Mouse (Mus musculus): Measurements from ENCODE around the gene Nbdy. TPM values are rescaled to one million over a fixed set of nuclear protein-coding genes. Genes with fewer than 3 reads are reported as not detected.

Gene Nbdy
- polyA plus RNA-seq (2015; fragmentation: Nextera tagmentation; extraction: Ambion mirVana), result 70.4 and 72.0 TPM in 2 replicates

DNA sequence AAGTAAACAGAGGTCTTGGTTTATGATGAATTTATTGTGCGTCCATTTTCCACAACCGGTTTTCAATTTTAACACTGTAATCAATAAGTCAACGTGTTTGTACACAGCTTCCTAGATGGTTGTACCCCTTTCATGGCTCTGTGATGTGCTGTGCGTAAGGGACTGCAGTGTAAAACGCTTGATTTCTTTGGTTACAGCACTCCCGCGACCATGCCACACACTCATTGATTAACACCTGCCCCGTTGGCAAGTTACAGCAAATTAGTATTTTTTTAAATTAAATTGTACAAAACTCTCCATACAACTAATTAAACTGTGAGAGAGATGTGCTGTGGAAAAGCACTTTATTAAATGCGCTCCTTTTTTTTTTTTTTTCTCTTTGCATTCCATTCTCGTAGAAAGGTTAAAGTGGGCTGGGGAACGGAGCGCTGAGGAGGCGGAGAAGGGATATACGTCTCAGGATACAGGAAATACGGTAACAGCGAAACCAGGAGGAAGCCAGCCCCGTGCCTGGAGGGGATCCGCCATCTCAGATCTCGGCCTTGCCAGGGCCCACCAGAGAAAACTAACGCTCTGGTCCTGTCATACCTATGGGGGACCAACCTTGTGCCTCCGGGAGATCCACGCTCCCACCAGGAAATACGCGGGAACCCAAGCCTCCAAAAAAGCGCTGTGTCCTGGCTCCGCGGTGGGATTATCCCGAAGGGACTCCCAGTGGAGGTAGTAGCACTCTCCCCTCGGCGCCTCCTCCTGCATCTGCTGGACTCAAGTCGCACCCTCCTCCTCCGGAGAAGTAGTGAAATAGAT lies at the start of gene Nbdy:
Gene Nbdy (plus strand): TSS at position 481 of the 807 bp plus-strand sequence.
- WGBS, result 9% methylated on average over 32 of the region's 32 CpGs
- no peaks in the 10 kb centered on the region for H3K4me1 ChIP-seq (ENCODE audit: control insufficient read depth, insufficient read depth, low read length)
- no peaks in the 10 kb centered on the region for H3K27me3 ChIP-seq (ENCODE audit: control insufficient read depth, insufficient read depth, low read length)
- H3K27ac ChIP-seq (ENCODE audit: low read length), result peak within 1 kb of the TSS; percentile 78
- H3K36me3 ChIP-seq (ENCODE audit: control insufficient read depth, insufficient read depth), result no peaks in the 10 kb centered on the region
- H3K9ac ChIP-seq (ENCODE audit: low read length), result peak within 1 kb of the TSS; percentile 78
- H3K9me3 ChIP-seq (replicated peaks; ENCODE audit: control insufficient read depth, low read length), result no peaks in the 10 kb centered on the region
- peak within 1 kb of the TSS; percentile 70 for H3K4me3 ChIP-seq (ENCODE audit: low read length)
- peak; percentile 94 for ATAC-seq (replicated peaks; ENCODE audit: extremely low read depth, insufficient read depth, low FRiP score)
- H3K4me2 ChIP-seq (ENCODE audit: low read depth, low read length), result peak within 1 kb of the TSS; percentile 63

DNA sequence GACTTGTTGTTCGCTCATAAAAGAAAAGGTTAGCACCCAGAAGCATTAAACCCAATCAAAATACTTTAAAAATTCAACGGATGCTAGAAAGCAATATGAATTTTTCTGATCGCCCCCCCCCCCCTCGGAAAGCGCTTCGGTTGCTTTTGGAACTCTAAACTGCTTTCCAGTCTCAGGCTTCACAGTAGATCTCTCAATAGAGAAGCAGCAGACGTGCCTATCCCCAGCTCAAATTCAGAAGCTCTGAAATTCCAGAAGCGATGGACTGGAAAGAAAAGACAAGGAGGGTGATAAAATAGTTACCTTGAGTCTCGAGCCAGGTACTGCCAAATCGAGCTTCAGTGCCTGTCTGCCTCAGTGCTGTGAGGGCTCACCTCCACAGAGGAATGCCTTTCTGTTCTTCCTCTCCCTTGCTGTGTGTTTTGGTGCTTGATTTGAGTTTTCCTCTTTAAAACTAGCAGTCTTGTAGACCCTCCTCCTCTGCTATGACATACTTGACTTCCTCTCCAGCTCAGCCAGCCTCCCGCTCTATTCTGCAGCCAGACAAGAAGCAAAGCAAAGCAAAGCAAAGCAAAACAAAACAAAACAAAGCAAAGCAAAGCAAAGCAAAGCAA lies 27.5 kb upstream of the Nbdy start, which contains the start of gene Kctd12b:
Gene Kctd12b (minus strand): TSS at position 610 of the 614 bp plus-strand sequence.
- Histone ChIP-seq H3K4me2 (ENCODE audit: low read depth, low read length) (peak within 1 kb of the TSS; percentile 57), H3K27ac (ENCODE audit: low read length) (peak within 1 kb of the TSS; percentile 74), H3K9me3 (replicated peaks; ENCODE audit: control insufficient read depth, low read length) (no peaks in the 10 kb centered on the region), H3K27me3 (ENCODE audit: control insufficient read depth, insufficient read depth, low read length) (no peaks in the 10 kb centered on the region), H3K4me1 (ENCODE audit: control insufficient read depth, insufficient read depth, low read length) (no peaks in the 10 kb centered on the region), H3K36me3 (ENCODE audit: control insufficient read depth, insufficient read depth) (no peaks in the 10 kb centered on the region), H3K4me3 (ENCODE audit: low read length) (peak within 1 kb of the TSS; percentile 57), H3K9ac (ENCODE audit: low read length) (peak within 1 kb of the TSS; percentile 63)
- no peak; the same call in 1 of the 2 replicates for ATAC-seq (replicated peaks; ENCODE audit: extremely low read depth, insufficient read depth, low FRiP score)
- 15% methylated on average over 11 of the region's 11 CpGs for WGBS

DNA sequence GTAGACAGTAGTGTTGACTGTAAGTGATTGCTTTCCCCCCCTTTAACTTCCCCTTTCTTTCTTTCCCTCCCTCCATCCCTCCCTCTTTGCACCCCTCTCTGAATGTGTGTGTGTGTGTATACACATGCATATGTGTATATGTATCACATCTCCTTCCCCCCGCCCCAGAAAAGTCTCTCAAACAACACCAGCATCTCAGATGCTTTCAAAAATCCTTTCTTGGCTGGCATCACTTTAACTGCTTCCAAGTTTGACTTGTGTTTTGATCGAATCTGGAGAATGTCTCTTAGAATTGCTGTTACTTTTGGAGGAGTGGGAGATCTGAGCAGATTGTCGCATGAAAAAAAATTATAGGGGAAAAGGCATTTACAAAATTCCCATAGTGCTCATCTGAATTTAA lies 22.9 kb upstream of the Nbdy start:
- Histone ChIP-seq H3K4me2 (ENCODE audit: low read depth, low read length) (no peak overlapping the region), H3K9me3 (replicated peaks; ENCODE audit: control insufficient read depth, low read length) (no peaks in the 10 kb centered on the region), H3K36me3 (ENCODE audit: control insufficient read depth, insufficient read depth) (no peaks in the 10 kb centered on the region), H3K27me3 (ENCODE audit: control insufficient read depth, insufficient read depth, low read length) (no peaks in the 10 kb centered on the region), H3K4me1 (ENCODE audit: control insufficient read depth, insufficient read depth, low read length) (no peaks in the 10 kb centered on the region), H3K27ac (ENCODE audit: low read length) (no peak overlapping the region), H3K9ac (ENCODE audit: low read length) (no peak overlapping the region), H3K4me3 (ENCODE audit: low read length) (no peak overlapping the region)
- WGBS, result 77% methylated on average over 3 of the region's 3 CpGs
- no peak for ATAC-seq (replicated peaks; ENCODE audit: extremely low read depth, insufficient read depth, low FRiP score)

DNA sequence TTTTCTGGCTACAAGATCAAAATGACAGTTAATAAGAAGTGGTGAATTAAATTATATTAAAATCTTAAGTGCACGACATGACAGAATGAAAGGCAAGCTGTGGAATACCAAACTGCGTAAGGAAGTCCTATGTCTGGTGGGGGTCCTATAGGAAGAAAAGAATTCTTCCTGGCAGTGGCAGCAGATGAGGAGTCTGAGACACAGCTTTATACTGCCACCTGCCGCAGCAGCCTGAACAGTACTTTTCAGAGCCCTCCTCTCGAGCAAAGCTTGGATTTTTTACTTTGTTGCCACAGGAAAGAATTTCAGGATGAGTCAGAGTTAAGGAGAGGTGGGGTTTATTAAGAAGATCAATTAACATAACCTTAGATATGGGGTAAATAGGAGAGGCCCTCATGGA lies 15.7 kb upstream of the Nbdy start:
- H3K4me3 ChIP-seq (ENCODE audit: low read length), result no peak overlapping the region
- no peaks in the 10 kb centered on the region for H3K36me3 ChIP-seq (ENCODE audit: control insufficient read depth, insufficient read depth)
- H3K9me3 ChIP-seq (replicated peaks; ENCODE audit: control insufficient read depth, low read length), result no peaks in the 10 kb centered on the region
- no peak overlapping the region for H3K4me2 ChIP-seq (ENCODE audit: low read depth, low read length)
- no peak overlapping the region for H3K9ac ChIP-seq (ENCODE audit: low read length)
- H3K27me3 ChIP-seq (ENCODE audit: control insufficient read depth, insufficient read depth, low read length), result no peaks in the 10 kb centered on the region
- H3K4me1 ChIP-seq (ENCODE audit: control insufficient read depth, insufficient read depth, low read length), result no peaks in the 10 kb centered on the region
- 27% methylated on average over 4 of the region's 4 CpGs for WGBS
- no peak overlapping the region for H3K27ac ChIP-seq (ENCODE audit: low read length)
- no peak for ATAC-seq (replicated peaks; ENCODE audit: extremely low read depth, insufficient read depth, low FRiP score)

DNA sequence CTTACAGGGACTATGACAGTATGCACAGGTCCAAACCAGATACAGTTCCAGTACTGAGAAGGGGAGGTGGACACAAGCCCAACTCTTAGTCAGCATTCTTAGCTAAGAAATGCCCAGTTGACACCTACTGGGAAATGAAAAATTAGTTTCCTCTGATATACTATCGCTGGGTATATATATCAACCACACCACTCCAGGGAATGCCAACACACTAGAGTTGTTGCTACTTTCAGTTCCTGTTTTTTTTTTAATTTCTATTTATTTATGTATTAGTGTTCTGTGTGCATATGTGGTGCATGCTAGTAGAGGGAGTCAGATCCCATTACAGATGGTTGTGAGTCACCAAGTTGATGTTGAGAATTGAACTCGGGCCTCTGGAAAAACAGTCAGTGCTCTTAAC lies 6.7 kb upstream of the Nbdy start:
- 79% methylated on average over 2 of the region's 2 CpGs for WGBS
- Histone ChIP-seq H3K27me3 (ENCODE audit: control insufficient read depth, insufficient read depth, low read length) (no peaks in the 10 kb centered on the region), H3K4me2 (ENCODE audit: low read depth, low read length) (no peak overlapping the region), H3K4me3 (ENCODE audit: low read length) (no peak overlapping the region), H3K27ac (ENCODE audit: low read length) (no peak overlapping the region), H3K4me1 (ENCODE audit: control insufficient read depth, insufficient read depth, low read length) (no peaks in the 10 kb centered on the region), H3K9ac (ENCODE audit: low read length) (no peak overlapping the region), H3K9me3 (replicated peaks; ENCODE audit: control insufficient read depth, low read length) (no peaks in the 10 kb centered on the region), H3K36me3 (ENCODE audit: control insufficient read depth, insufficient read depth) (no peaks in the 10 kb centered on the region)
- no peak for ATAC-seq (replicated peaks; ENCODE audit: extremely low read depth, insufficient read depth, low FRiP score)

DNA sequence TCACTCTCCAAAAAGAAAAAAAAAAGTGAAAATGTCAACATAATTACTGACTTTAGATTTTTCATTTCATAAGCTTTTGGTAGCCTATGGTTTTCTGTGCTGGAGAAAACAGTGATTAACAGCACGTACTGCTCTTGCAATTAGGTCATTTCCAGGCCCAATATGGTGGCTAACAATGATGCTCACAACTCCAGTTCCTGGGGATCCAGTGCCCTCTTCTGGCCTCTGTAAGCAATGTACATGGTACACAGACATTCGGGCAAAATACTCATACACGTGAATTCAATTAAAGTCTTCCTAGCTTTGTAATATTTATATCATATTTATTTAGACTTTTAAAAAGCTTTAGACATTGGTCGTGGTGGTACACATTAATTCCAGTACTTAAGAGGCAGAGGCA lies 3.8 kb upstream of the Nbdy start:
- Histone ChIP-seq H3K9me3 (replicated peaks; ENCODE audit: control insufficient read depth, low read length) (no peaks in the 10 kb centered on the region), H3K4me1 (ENCODE audit: control insufficient read depth, insufficient read depth, low read length) (no peaks in the 10 kb centered on the region), H3K4me2 (ENCODE audit: low read depth, low read length) (no peak overlapping the region), H3K27me3 (ENCODE audit: control insufficient read depth, insufficient read depth, low read length) (no peaks in the 10 kb centered on the region), H3K4me3 (ENCODE audit: low read length) (no peak overlapping the region), H3K9ac (ENCODE audit: low read length) (no peak overlapping the region), H3K36me3 (ENCODE audit: control insufficient read depth, insufficient read depth) (no peaks in the 10 kb centered on the region), H3K27ac (ENCODE audit: low read length) (no peak overlapping the region)
- ATAC-seq (replicated peaks; ENCODE audit: extremely low read depth, insufficient read depth, low FRiP score), result no peak
- 32% methylated on average over 4 of the region's 4 CpGs for WGBS

DNA sequence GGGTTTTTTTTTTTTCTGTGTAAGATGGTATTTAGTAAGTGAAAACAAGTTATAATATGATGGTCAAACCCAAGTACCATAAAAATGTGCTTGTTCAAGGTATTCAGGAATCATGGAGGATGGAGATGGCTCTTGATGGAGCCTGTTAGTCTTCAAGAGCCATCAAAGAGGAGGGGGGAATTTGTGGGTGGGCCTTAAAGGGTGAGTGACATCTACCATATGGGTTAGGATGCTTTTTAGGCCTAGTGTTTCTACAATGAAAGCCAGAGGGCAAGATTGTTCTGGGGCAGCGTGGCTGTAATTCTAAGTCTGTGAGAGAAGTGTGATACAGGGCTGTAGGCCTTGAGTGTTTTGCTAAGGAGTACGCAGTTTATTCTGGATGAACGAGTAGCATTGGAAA lies 1.0 kb downstream of the Nbdy start:
- Histone ChIP-seq H3K4me1 (ENCODE audit: control insufficient read depth, insufficient read depth, low read length) (no peaks in the 10 kb centered on the region), H3K4me2 (ENCODE audit: low read depth, low read length) (peak overlapping the region; percentile 63), H3K27me3 (ENCODE audit: control insufficient read depth, insufficient read depth, low read length) (no peaks in the 10 kb centered on the region), H3K9me3 (replicated peaks; ENCODE audit: control insufficient read depth, low read length) (no peaks in the 10 kb centered on the region), H3K4me3 (ENCODE audit: low read length) (peak overlapping the region; percentile 47), H3K27ac (ENCODE audit: low read length) (no peak overlapping the region), H3K36me3 (ENCODE audit: control insufficient read depth, insufficient read depth) (no peaks in the 10 kb centered on the region), H3K9ac (ENCODE audit: low read length) (peak overlapping the region; percentile 46)
- no peak for ATAC-seq (replicated peaks; ENCODE audit: extremely low read depth, insufficient read depth, low FRiP score)
- WGBS, result 39% methylated on average over 3 of the region's 3 CpGs

DNA sequence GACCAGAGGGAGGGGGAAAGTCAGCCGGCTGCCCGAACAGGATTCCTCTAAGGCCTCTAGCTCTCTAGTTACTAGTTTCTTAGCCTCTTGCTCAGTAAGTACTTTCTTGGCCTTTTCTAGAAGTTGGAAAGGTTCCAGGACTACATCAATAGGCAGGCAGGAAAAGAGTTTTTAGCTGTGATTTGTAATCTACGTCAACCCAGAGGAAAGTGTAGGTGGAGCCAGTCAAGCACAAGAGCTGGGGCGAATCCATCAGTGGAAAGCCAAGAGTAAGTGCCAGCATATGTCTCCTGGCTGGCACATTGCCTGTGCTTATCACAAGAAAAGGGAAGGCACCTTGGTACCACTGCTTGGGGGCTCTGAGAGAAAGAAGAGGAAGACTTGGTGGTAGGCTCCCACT lies 12.3 kb downstream of the Nbdy start:
- no peak for ATAC-seq (replicated peaks; ENCODE audit: extremely low read depth, insufficient read depth, low FRiP score)
- no peaks in the 10 kb centered on the region for H3K9me3 ChIP-seq (replicated peaks; ENCODE audit: control insufficient read depth, low read length)
- H3K4me2 ChIP-seq (ENCODE audit: low read depth, low read length), result no peak overlapping the region
- H3K4me3 ChIP-seq (ENCODE audit: low read length), result no peak overlapping the region
- no peak overlapping the region for H3K9ac ChIP-seq (ENCODE audit: low read length)
- 0 out of 2 replicates have a peak, but pooled peaks cover 2% of the 10 kb centered on the region for H3K36me3 ChIP-seq (ENCODE audit: control insufficient read depth, insufficient read depth)
- H3K27me3 ChIP-seq (ENCODE audit: control insufficient read depth, insufficient read depth, low read length), result no peaks in the 10 kb centered on the region
- H3K4me1 ChIP-seq (ENCODE audit: control insufficient read depth, insufficient read depth, low read length), result no peaks in the 10 kb centered on the region
- no peak overlapping the region for H3K27ac ChIP-seq (ENCODE audit: low read length)
- 64% methylated on average over 4 of the region's 4 CpGs for WGBS

DNA sequence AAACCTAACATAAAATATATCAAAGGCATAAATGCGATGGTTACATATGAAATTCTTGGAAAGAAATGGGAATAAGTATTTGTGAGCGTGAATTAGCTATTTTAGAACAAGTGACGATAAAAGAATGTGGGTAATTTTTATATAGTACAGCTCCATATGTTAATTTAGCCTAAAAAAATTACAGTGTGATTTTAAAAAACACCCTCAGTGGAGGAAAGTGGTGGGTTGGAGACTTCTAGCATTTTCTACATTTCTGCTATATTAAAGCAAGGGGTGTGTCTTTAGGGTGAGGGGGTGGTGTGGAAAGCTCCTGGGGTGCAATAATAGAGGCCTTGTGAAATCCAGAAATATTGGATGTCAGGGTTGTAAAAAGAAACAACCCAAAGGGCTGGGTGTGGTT lies 19.1 kb downstream of the Nbdy start:
- ATAC-seq (replicated peaks; ENCODE audit: extremely low read depth, insufficient read depth, low FRiP score), result no peak
- H3K36me3 ChIP-seq (ENCODE audit: control insufficient read depth, insufficient read depth), result no peaks in the 10 kb centered on the region; the same call in 1 of the 2 replicates
- no peak overlapping the region for H3K4me2 ChIP-seq (ENCODE audit: low read depth, low read length)
- no peak overlapping the region for H3K9ac ChIP-seq (ENCODE audit: low read length)
- H3K27me3 ChIP-seq (ENCODE audit: control insufficient read depth, insufficient read depth, low read length), result no peaks in the 10 kb centered on the region
- no peaks in the 10 kb centered on the region for H3K9me3 ChIP-seq (replicated peaks; ENCODE audit: control insufficient read depth, low read length)
- no peak overlapping the region for H3K27ac ChIP-seq (ENCODE audit: low read length)
- H3K4me1 ChIP-seq (ENCODE audit: control insufficient read depth, insufficient read depth, low read length), result no peaks in the 10 kb centered on the region
- 75% methylated on average over 3 of the region's 3 CpGs for WGBS
- no peak overlapping the region for H3K4me3 ChIP-seq (ENCODE audit: low read length)

All from heart, embryonic 16.5 days (tissue).